Mouse (Mus musculus) embryonic facial prominence, embryonic 11.5 days (tissue): ENCODE results near the gene Traf7. TPM values are rescaled to one million over a fixed set of nuclear protein-coding genes. Genes with fewer than 3 reads are reported as not detected.

ENCODE experiments used
- ATAC-seq: fragments of 200-750 bp; cut with Nextera tagmentation; replicated peaks from 2 replicates; pipeline ENCODE4 v1.8.0; 2017; ENCODE audit warnings: low read depth; ENCODE audit not compliant: insufficient number of reproducible peaks, low FRiP score, low TSS enrichment
- DNase-seq: peaks from one replicate; pipeline ENCODE4 v3.0.0-alpha.2; 2015; ENCODE audit warnings: low spot score
- H3K27ac ChIP-seq: fragments of 300-500 bp; sonication (generic); replicated peaks from 2 replicates; pipeline ENCODE4 v1.5.1; 2014; ENCODE audit warnings: mild to moderate bottlenecking, low read depth, low read length, control low read depth
- H3K27me3 ChIP-seq: fragments of 300-500 bp; sonication (generic); 2 replicates; pipeline ENCODE4 v1.6.1; 2014; ENCODE audit warnings: mild to moderate bottlenecking, low read length, moderate library complexity, mixed read lengths; ENCODE audit not compliant: control insufficient read depth, insufficient read depth
- H3K36me3 ChIP-seq: fragments of 300-500 bp; sonication (generic); replicated peaks from 2 replicates; pipeline ENCODE4 v1.6.1; 2014; ENCODE audit warnings: low read depth, mild to moderate bottlenecking, low read length, moderate library complexity, mixed read lengths; ENCODE audit not compliant: control insufficient read depth, insufficient read depth
- H3K4me1 ChIP-seq: fragments of 300-500 bp; sonication (generic); 2 replicates; pipeline ENCODE4 v1.6.1; 2014; ENCODE audit warnings: low read length, mixed read lengths; ENCODE audit not compliant: control insufficient read depth, insufficient read depth
- H3K4me2 ChIP-seq: fragments of 300-500 bp; sonication (generic); 2 replicates; pipeline ENCODE4 v1.6.1; 2014; ENCODE audit warnings: low read depth, mild to moderate bottlenecking, control low read depth, low read length, moderate library complexity
- H3K4me3 ChIP-seq: fragments of 300-500 bp; sonication (generic); 2 replicates; pipeline ENCODE4 v1.5.1; 2014; ENCODE audit warnings: low read depth, low read length, control low read depth
- H3K9ac ChIP-seq: fragments of 300-500 bp; sonication (generic); replicated peaks from 2 replicates; pipeline ENCODE4 v1.6.1; 2014; ENCODE audit warnings: mild to moderate bottlenecking, control low read depth, low read length
- H3K9me3 ChIP-seq: fragments of 300-500 bp; sonication (generic); replicated peaks from 2 replicates; pipeline ENCODE4 v1.6.1; 2016; ENCODE audit warnings: mild to moderate bottlenecking, low read length, inconsistent platforms, mixed read lengths; ENCODE audit not compliant: control insufficient read depth
- WGBS: fragments of 180-500 bp; shearing (Covaris S2); extraction: QIAGEN DNeasy Blood & Tissue Kit; methylation state at CpG from one replicate; pipeline ENCODE4 v1.1.7; 2014; 5-methylcytosine and 5-hydroxymethylcytosine counted together
- polyA plus RNA-seq: library from polyadenylated mRNA; unstranded; fragments of >200 nt; fragmentation: Nextera tagmentation; extraction: Ambion mirVana; gene quantifications from 2 replicates; pipeline ENCODE4 v1.2.1, GENCODE M21; 2014

The Traf7 gene
- polyA plus RNA-seq, 1 experiment from 2014 or later = 86.1 TPM

- Histone ChIP-seq H3K4me1 (no peaks in the 10 kb centered on the region), H3K4me2 (no peak overlapping the region), H3K36me3 (peaks cover 2% of the 10 kb centered on the region), H3K9me3 (no peaks in the 10 kb centered on the region), H3K27ac (no peak overlapping the region), H3K9ac (no peak overlapping the region), H3K4me3 (no peak overlapping the region), H3K27me3 (no peaks in the 10 kb centered on the region)
- WGBS = 84% methylated on average over 4 of the region's 4 CpGs
- ATAC-seq (no peak), DNase-seq (no peak)
Observed at GRCm38 (mm10) chr17:24564422-24564821, 36.7 kb upstream of the Traf7 start.

GRCm38 (mm10) chr17:24563638-24564037 lies 35.9 kb upstream of the Traf7 start:
- 81% methylated on average over 5 of the region's 5 CpGs for WGBS
- H3K9ac ChIP-seq = no peak overlapping the region
- no peaks in the 10 kb centered on the region for H3K9me3 ChIP-seq
- ATAC-seq (no peak), DNase-seq (no peak)
- H3K36me3 ChIP-seq = peaks cover 2% of the 10 kb centered on the region
- no peak overlapping the region for H3K4me3 ChIP-seq
- no peaks in the 10 kb centered on the region for H3K4me1 ChIP-seq
- no peaks in the 10 kb centered on the region for H3K27me3 ChIP-seq
- H3K4me2 ChIP-seq = no peak overlapping the region
- no peak overlapping the region for H3K27ac ChIP-seq

GRCm38 (mm10) chr17:24561592-24561991 lies 33.9 kb upstream of the Traf7 start:
- Histone ChIP-seq H3K4me3 (no peak overlapping the region), H3K4me2 (no peak overlapping the region), H3K36me3 (peaks cover 2% of the 10 kb centered on the region), H3K4me1 (no peaks in the 10 kb centered on the region), H3K9ac (no peak overlapping the region), H3K9me3 (no peaks in the 10 kb centered on the region), H3K27ac (no peak overlapping the region), H3K27me3 (no peaks in the 10 kb centered on the region)
- 88% methylated on average over 2 of the region's 2 CpGs for WGBS
- no peak for DNase-seq
- ATAC-seq = no peak

GRCm38 (mm10) chr17:24560301-24561028 lies 32.7 kb upstream of the Traf7 start:
- Histone ChIP-seq H3K9ac (no peak overlapping the region), H3K4me1 (no peaks in the 10 kb centered on the region), H3K4me3 (no peak overlapping the region), H3K27ac (no peak overlapping the region), H3K4me2 (no peak overlapping the region), H3K36me3 (peaks cover 2% of the 10 kb centered on the region), H3K27me3 (no peaks in the 10 kb centered on the region), H3K9me3 (no peaks in the 10 kb centered on the region)
- ATAC-seq (no peak), DNase-seq (no peak)
- 91% methylated on average over 5 of the region's 5 CpGs for WGBS

- H3K9me3 ChIP-seq = no peaks in the 10 kb centered on the region
- H3K27me3 ChIP-seq = no peaks in the 10 kb centered on the region
- H3K27ac ChIP-seq = peak overlapping the region; percentile 52; the same call in 1 of the 2 replicates
- 58% methylated on average over 3 of the region's 3 CpGs for WGBS
- H3K4me1 ChIP-seq = no peaks in the 10 kb centered on the region
- no peak for DNase-seq
- H3K36me3 ChIP-seq = no peaks in the 10 kb centered on the region; the same call in 1 of the 2 replicates
- no peak overlapping the region for H3K4me2 ChIP-seq
- no peak overlapping the region for H3K4me3 ChIP-seq
- peak; percentile 64 for ATAC-seq
- H3K9ac ChIP-seq = 0 out of 2 replicates have a peak overlapping the region, but pooled peaks have one; percentile 6
Observed at GRCm38 (mm10) chr17:24559146-24559545, 31.4 kb upstream of the Traf7 start.

- H3K27ac ChIP-seq = 0 out of 2 replicates have a peak overlapping the region, but pooled peaks have one; percentile 52
Observed at GRCm38 (mm10) chr17:24558600-24559099, 30.9 kb upstream of the Traf7 start.

GRCm38 (mm10) chr17:24557091-24557490 lies 29.4 kb upstream of the Traf7 start:
- no peak overlapping the region for H3K27ac ChIP-seq
- H3K9me3 ChIP-seq = no peaks in the 10 kb centered on the region
- H3K4me2 ChIP-seq = no peak overlapping the region
- ATAC-seq = no peak
- no peak for DNase-seq
- 89% methylated on average over 7 of the region's 7 CpGs for WGBS
- H3K27me3 ChIP-seq = no peaks in the 10 kb centered on the region
- H3K4me1 ChIP-seq = no peaks in the 10 kb centered on the region
- no peaks in the 10 kb centered on the region; the same call in 1 of the 2 replicates for H3K36me3 ChIP-seq
- no peak overlapping the region for H3K4me3 ChIP-seq
- no peak overlapping the region for H3K9ac ChIP-seq

More at GRCm38 (mm10) chr17:24558600-24559099, 30.9 kb upstream of the Traf7 start:
- Histone ChIP-seq H3K9me3 (no peaks in the 10 kb centered on the region), H3K36me3 (no peaks in the 10 kb centered on the region; the same call in 1 of the 2 replicates), H3K27me3 (no peaks in the 10 kb centered on the region), H3K4me1 (no peaks in the 10 kb centered on the region), H3K4me2 (no peak overlapping the region), H3K4me3 (no peak overlapping the region), H3K9ac (0 out of 2 replicates have a peak overlapping the region, but pooled peaks have one; percentile 6)
- 58% methylated on average over 4 of the region's 4 CpGs for WGBS
- ATAC-seq (peak; percentile 54; the same call in 1 of the 2 replicates), DNase-seq (no peak)

- Histone ChIP-seq H3K36me3 (no peaks in the 10 kb centered on the region), H3K27ac (no peak overlapping the region), H3K9ac (peak overlapping the region; percentile 90), H3K4me2 (peak overlapping the region; percentile 89), H3K27me3 (no peaks in the 10 kb centered on the region), H3K4me1 (no peaks in the 10 kb centered on the region; the same call in 1 of the 2 replicates), H3K4me3 (peak overlapping the region; percentile 90), H3K9me3 (no peaks in the 10 kb centered on the region)
- ATAC-seq (no peak), DNase-seq (no peak)
- WGBS = 59% methylated on average over 3 of the region's 3 CpGs
Observed at GRCm38 (mm10) chr17:24551050-24551444, 23.3 kb upstream of the Traf7 start.
